Mouse (Mus musculus) olfactory bulb, adult 2 months (tissue): ENCODE measurements around the gene Nt5c1b.

ENCODE experiments used
- CTCF ChIP-seq: fragments of 200-500 bp; IDR thresholded peaks from 2 replicates; pipeline ENCODE4 v1.5.1; 2012; ENCODE audit warnings: low read depth, mild to moderate bottlenecking, low read length, moderate library complexity; ENCODE audit not compliant: insufficient read depth
- POLR2A ChIP-seq: fragments of 200-500 bp; IDR thresholded peaks from 2 replicates; pipeline ENCODE4 v1.6.1; 2012; ENCODE audit warnings: mild to moderate bottlenecking, low read depth, low read length, moderate library complexity; ENCODE audit not compliant: insufficient read depth

DNA sequence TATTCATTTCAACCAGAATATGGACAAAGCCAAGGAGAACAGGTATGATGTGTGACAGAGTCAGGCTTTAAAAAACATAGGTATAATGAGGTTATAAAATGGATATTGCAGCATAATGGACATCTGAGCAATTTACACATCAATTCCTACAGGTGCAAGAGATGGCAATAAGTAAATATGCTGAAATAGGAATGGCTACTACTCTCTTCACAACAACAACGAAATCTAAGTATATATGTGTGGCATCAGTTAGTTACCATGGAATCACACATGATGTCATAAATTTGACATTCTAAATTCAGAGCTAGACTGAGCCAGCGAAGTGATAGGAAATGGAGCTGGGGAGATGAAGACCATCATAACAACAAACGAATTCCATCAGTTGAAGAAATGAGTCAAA lies at the start of gene Nt5c1b:
- no peak for TF ChIP-seq CTCF
- no peak for TF ChIP-seq POLR2A
